Mouse (Mus musculus) kidney, adult 2 months (tissue): ENCODE measurements around the gene Gk2.

Source experiments
- CTCF ChIP-seq: fragments of 200-500 bp; conservative IDR thresholded peaks from 2 replicates; pipeline ENCODE4 v1.5.1; 2011; ENCODE audit warnings: low read depth, mild to moderate bottlenecking, control low read depth, low read length, moderate library complexity, mixed read lengths; ENCODE audit not compliant: insufficient read depth, insufficient read length
- POLR2A ChIP-seq: fragments of 200-500 bp; IDR thresholded peaks from one replicate; pipeline ENCODE4 v1.6.1; 2011; ENCODE audit warnings: low read depth, low read length, control low read depth

- TF ChIP-seq CTCF (no peak), POLR2A (no peak)
Measured at GRCm38 (mm10) chr5:97451451-97451850, 5.4 kb downstream of the Gk2 start.
